Comparison of ENCODE assay signal across 19 mouse cellular contexts in genomic region chr5:91368061-91368565, GRCm38 (mm10). TPM values are rescaled to one million over a fixed set of nuclear protein-coding genes. Genes with fewer than 3 reads are reported as not detected.
DNase-seq lines count a peak whose midpoint lies in the region; ATAC-seq lines count a peak whose summit lies in the region.
"Had no signal": no experiment of that assay in that cellular context is flagged by ENCODE, and none has a peak within 500 bp of the region (broad histone marks: within the 10 kb centered on the region; RNA-seq: fewer than 3 reads in every experiment).

No protein-coding gene starts in this region.

- H3K36me3 ChIP-seq in hindbrain, embryonic 16.5 days (ENCODE audit: control insufficient read depth, insufficient read depth, low read length), result no peaks in the 10 kb centered on the region
- H3K36me3 ChIP-seq in hindbrain, embryonic 14.5 days (replicated peaks; ENCODE audit: control insufficient read depth, insufficient read depth), result no peaks in the 10 kb centered on the region
- H3K36me3 ChIP-seq: embryonic facial prominence, embryonic 15.5 days; heart, embryonic 13.5 days; intestine, embryonic 15.5 days; midbrain, embryonic 12.5 days; stomach, embryonic 15.5 days had no signal

- no peak overlapping the region for H3K4me3 ChIP-seq in hindbrain, embryonic 16.5 days (ENCODE audit: low read length)
- no peak overlapping the region for H3K4me3 ChIP-seq in hindbrain, embryonic 14.5 days (replicated peaks; ENCODE audit: low read length)
- H3K4me3 ChIP-seq: embryonic facial prominence, embryonic 15.5 days; heart, embryonic 13.5 days; intestine, embryonic 15.5 days; midbrain, embryonic 12.5 days; stomach, embryonic 15.5 days had no signal

- DNase-seq in cerebellum, postnatal 14 days, result peak; percentile 45 to 52
- no peak for DNase-seq in cerebellum, adult 9-10 months
- DNase-seq in hindbrain, embryonic 14.5 days (ENCODE audit: low spot score), result no peak
- peak; percentile 50 to 59 for DNase-seq in right cerebral cortex, postnatal 10 days (ENCODE audit: low spot score in 2 of 2)
- no peak for DNase-seq in right cerebral cortex, adult 18-20 months
- DNase-seq in B cell, adult 2 months, result no peak
- DNase-seq in heart, adult 9 months (ENCODE audit: low spot score in 2 of 2), result no peak
- DNase-seq: adrenal gland, postnatal 36 days; liver; lung, adult 2 months had no signal

- no peak overlapping the region for H3K4me2 ChIP-seq in hindbrain, embryonic 16.5 days (ENCODE audit: low read length)
- no peak overlapping the region for H3K4me2 ChIP-seq in hindbrain, embryonic 14.5 days (replicated peaks)
- H3K4me2 ChIP-seq: embryonic facial prominence, embryonic 15.5 days; heart, embryonic 13.5 days; intestine, embryonic 15.5 days; midbrain, embryonic 12.5 days; stomach, embryonic 15.5 days had no signal

- no peak overlapping the region for H3K27ac ChIP-seq in hindbrain, embryonic 16.5 days (ENCODE audit: low read depth, low read length)
- no peak overlapping the region for H3K27ac ChIP-seq in hindbrain, embryonic 14.5 days
- H3K27ac ChIP-seq: embryonic facial prominence, embryonic 15.5 days; heart, embryonic 13.5 days; intestine, embryonic 15.5 days; macrophage; midbrain, embryonic 12.5 days; stomach, embryonic 15.5 days had no signal

- no peaks in the 10 kb centered on the region for H3K27me3 ChIP-seq in hindbrain, embryonic 16.5 days (replicated peaks; ENCODE audit: control insufficient read depth, insufficient read depth, low read length)
- no peaks in the 10 kb centered on the region for H3K27me3 ChIP-seq in hindbrain, embryonic 14.5 days (ENCODE audit: control insufficient read depth, insufficient read depth, low read length)
- H3K27me3 ChIP-seq: embryonic facial prominence, embryonic 15.5 days; heart, embryonic 13.5 days; intestine, embryonic 15.5 days; midbrain, embryonic 12.5 days; stomach, embryonic 15.5 days had no signal

- H3K9me3 ChIP-seq in hindbrain, embryonic 16.5 days (ENCODE audit: control insufficient read depth, low read length), result no peaks in the 10 kb centered on the region
- H3K9me3 ChIP-seq in hindbrain, embryonic 14.5 days (ENCODE audit: control insufficient read depth, low read length), result no peaks in the 10 kb centered on the region
- H3K9me3 ChIP-seq: embryonic facial prominence, embryonic 15.5 days; heart, embryonic 13.5 days; intestine, embryonic 15.5 days; midbrain, embryonic 12.5 days; stomach, embryonic 15.5 days had no signal

- H3K4me1 ChIP-seq in hindbrain, embryonic 16.5 days (ENCODE audit: control insufficient read depth, insufficient read depth, low read depth, low read length), result peaks cover 2% of the 10 kb centered on the region; the same call in 1 of the 2 replicates
- H3K4me1 ChIP-seq in hindbrain, embryonic 14.5 days (replicated peaks; ENCODE audit: control insufficient read depth, insufficient read depth, low read length), result no peaks in the 10 kb centered on the region
- H3K4me1 ChIP-seq: embryonic facial prominence, embryonic 15.5 days; heart, embryonic 13.5 days; intestine, embryonic 15.5 days; midbrain, embryonic 12.5 days; stomach, embryonic 15.5 days had no signal

- ATAC-seq in hindbrain, embryonic 16.5 days, result peak; percentile 67; the same call in 1 of the 2 replicates
- ATAC-seq in hindbrain, embryonic 14.5 days (ENCODE audit: low FRiP score), result no peak
- ATAC-seq: activated CD4-positive, CD25-positive, alpha-beta regulatory T cell, adult 4 months; intestine, embryonic 15.5 days had no signal

- H3K9ac ChIP-seq in hindbrain, embryonic 16.5 days (ENCODE audit: low read depth, low read length), result no peak overlapping the region
- H3K9ac ChIP-seq in hindbrain, embryonic 14.5 days, result no peak overlapping the region
- H3K9ac ChIP-seq: embryonic facial prominence, embryonic 15.5 days; heart, embryonic 13.5 days; intestine, embryonic 15.5 days; midbrain, embryonic 12.5 days; stomach, embryonic 15.5 days had no signal

- 85% methylated on average over 13 of the region's 13 CpGs for WGBS in hindbrain, embryonic 16.5 days
- WGBS in hindbrain, embryonic 14.5 days, result 87% methylated on average over 13 of the region's 13 CpGs

RNA-seq across cellular contexts. Expression of gene Btc, which starts 34.7 kb away (rescaled TPM):
- 0.08 TPM in 1 of 2 replicates, not detected in the other for polyA plus RNA-seq in hindbrain, embryonic 16.5 days (2015; fragmentation: Nextera tagmentation; extraction: Ambion mirVana)
- polyA plus RNA-seq in hindbrain, embryonic 14.5 days (2014; fragmentation: Nextera tagmentation; extraction: Ambion mirVana), result 0.14 TPM in 1 of 2 replicates, not detected in the other
- polyA plus RNA-seq: forebrain, embryonic 11.5 days; macrophage; midbrain, embryonic 12.5 days had no signal

Comparison
In these comparisons a context has a peak if more than half of its experiments do, and no peak if none do; other contexts are left out.
1. DNase-seq: peak in cerebellum, postnatal 14 days (2 of 2) and right cerebral cortex, postnatal 10 days (2 of 2); none in cerebellum, adult 9-10 months (single experiment), hindbrain, embryonic 14.5 days (single experiment), right cerebral cortex, adult 18-20 months (single experiment), B cell, adult 2 months (0 of 2) and heart, adult 9 months (0 of 2).